Comparison of ENCODE assay signal across 10 mouse cellular contexts in genomic region chr17:24595126-24596072, GRCm38 (mm10). TPM values are rescaled to one million over a fixed set of nuclear protein-coding genes. Genes with fewer than 3 reads are reported as not detected.
DNase-seq lines count a peak whose midpoint lies in the region; ATAC-seq and TF ChIP-seq lines count a peak whose summit lies in the region.
"Had no signal": no experiment of that assay in that cellular context is flagged by ENCODE, and none has a peak within 500 bp of the region (broad histone marks: within the 10 kb centered on the region; RNA-seq: fewer than 3 reads in every experiment).

No protein-coding gene starts in this region.

- peak; percentile 6 for TF ChIP-seq POLR2A in myocyte (IDR thresholded peaks at IDR 0.05; ENCODE audit: insufficient read length, low read depth)

- no peak for DNase-seq in frontal cortex, postnatal 25 days (ENCODE audit: low spot score in 2 of 2)
- peak; percentile 33 to 63 for DNase-seq in lung, postnatal 4 days
- no peak for DNase-seq in lung, postnatal 36 days
- peak; percentile 78 for DNase-seq in cerebellum, adult 11-12 months
- DNase-seq in urinary bladder, adult 2 months (ENCODE audit: low spot score): no peak
- DNase-seq: layer of hippocampus, postnatal 36 days had no signal

- H3K27me3 ChIP-seq in myocyte (ENCODE audit: control insufficient read depth, insufficient read depth, insufficient read length): no peaks in the 10 kb centered on the region
- H3K27me3 ChIP-seq: neural tube, embryonic 12.5 days had no signal

- no peak overlapping the region for H3K4me2 ChIP-seq in myocyte (ENCODE audit: low read depth)
- H3K4me2 ChIP-seq: neural tube, embryonic 12.5 days had no signal

- no peaks in the 10 kb centered on the region for H3K79me2 ChIP-seq in myocyte (ENCODE audit: control insufficient read depth, insufficient read depth)

- H3K36me3 ChIP-seq in myocyte (ENCODE audit: control insufficient read depth, insufficient read depth): peaks cover 14% of the 10 kb centered on the region

- no peak overlapping the region for H3K4me3 ChIP-seq in myocyte
- H3K4me3 ChIP-seq: neural tube, embryonic 12.5 days had no signal

- H3ac ChIP-seq in myocyte (ENCODE audit: control insufficient read depth, insufficient read length): no peak overlapping the region

- ATAC-seq in frontal cortex, adult (ENCODE audit: low TSS enrichment): 0 out of 2 replicates have a peak, but pooled peaks have one; percentile 21
- ATAC-seq in activated CD4-positive, CD25-positive, alpha-beta regulatory T cell, adult 4 months: no peak

TF ChIP-seq in myocyte, 11 proteins besides CTCF, POLR2A, EP300 and RAD21:
- TF ChIP-seq MYOG (IDR thresholded peaks at IDR 0.05; ENCODE audit: control insufficient read depth in 1 of 3, insufficient read depth in 1 of 3, insufficient read length in 2 of 3, low read depth in 2 of 3): no peak

RNA-seq across cellular contexts. Expression of gene Tsc2, which starts 37.0 kb away (rescaled TPM):
- 49.5 TPM for polyA plus RNA-seq in myocyte (2012; fragmentation: generic; extraction: Trizol)
- polyA plus RNA-seq in activated CD4-positive, CD25-positive, alpha-beta regulatory T cell, adult 4 months (2017; shearing (Covaris generic)): 10 to 100 TPM in 1 of 2 experiments, 1 to 10 TPM in 1; 9.8 to 24.1 TPM
- 95.3 and 112 TPM in 2 replicates for polyA plus RNA-seq in urinary bladder, adult 2 months (2012; rRNA removed)

RNA-seq across cellular contexts. Expression of gene Nthl1, which starts 37.1 kb away (rescaled TPM):
- 20.2 TPM for polyA plus RNA-seq in myocyte (2012; fragmentation: generic; extraction: Trizol)
- polyA plus RNA-seq in activated CD4-positive, CD25-positive, alpha-beta regulatory T cell, adult 4 months (2017; shearing (Covaris generic)): 1 to 10 TPM; 2.1 to 2.6 TPM
- 21.7 and 22.0 TPM in 2 replicates for polyA plus RNA-seq in urinary bladder, adult 2 months (2012; rRNA removed)

RNA-seq across cellular contexts. Expression of gene Pkd1, which starts 45.8 kb away (rescaled TPM):
- polyA plus RNA-seq in myocyte (2012; fragmentation: generic; extraction: Trizol): 47.2 TPM
- polyA plus RNA-seq in activated CD4-positive, CD25-positive, alpha-beta regulatory T cell, adult 4 months (2017; shearing (Covaris generic)): 10 to 100 TPM; 11.5 to 15.4 TPM
- polyA plus RNA-seq in urinary bladder, adult 2 months (2012; rRNA removed): 69.8 and 84.0 TPM in 2 replicates

RNA-seq across cellular contexts. Expression of gene Slc9a3r2, which starts 54.7 kb away (rescaled TPM):
- 19.1 TPM for polyA plus RNA-seq in myocyte (2012; fragmentation: generic; extraction: Trizol)
- not detected for polyA plus RNA-seq in activated CD4-positive, CD25-positive, alpha-beta regulatory T cell, adult 4 months (2017; shearing (Covaris generic))
- polyA plus RNA-seq in urinary bladder, adult 2 months (2012; rRNA removed): 59.2 and 63.5 TPM in 2 replicates

Comparison
In these comparisons a context has a peak if more than half of its experiments do, and no peak if none do; other contexts are left out.
1. DNase-seq: peak in lung, postnatal 4 days (2 of 2) and cerebellum, adult 11-12 months (single experiment); none in frontal cortex, postnatal 25 days (0 of 2), lung, postnatal 36 days (single experiment) and urinary bladder, adult 2 months (single experiment).